Mouse (Mus musculus) liver, adult 2 months (tissue): ENCODE data around the gene Ccn5. TPM values are rescaled to one million over a fixed set of nuclear protein-coding genes. Genes with fewer than 3 reads are reported as not detected.

Experiments used
- DNase-seq: peaks from one replicate; pipeline ENCODE4 v3.0.0-alpha.2; 2011; ENCODE audit warnings: low read depth, low spot score; ENCODE audit errors: extremely low read depth
- H3K27ac ChIP-seq: fragments of 200-500 bp; replicated peaks from 2 replicates; pipeline ENCODE4 v1.5.1; 2012; ENCODE audit warnings: low read depth, mild to moderate bottlenecking, control low read depth, inconsistent platforms, low read length; ENCODE audit not compliant: insufficient read depth
- H3K27me3 ChIP-seq: fragments of 200-500 bp; 2 replicates; pipeline ENCODE4 v1.6.1; 2012; ENCODE audit warnings: mild to moderate bottlenecking, moderate library complexity, low read length, inconsistent platforms; ENCODE audit not compliant: control insufficient read depth, insufficient read depth
- H3K36me3 ChIP-seq: fragments of 200-500 bp; 2 replicates; pipeline ENCODE4 v1.6.1; 2012; ENCODE audit warnings: low read length, inconsistent platforms; ENCODE audit not compliant: control insufficient read depth, insufficient read depth
- H3K4me1 ChIP-seq: fragments of 200-500 bp; 2 replicates; pipeline ENCODE4 v1.6.1; 2011; ENCODE audit warnings: low read length; ENCODE audit not compliant: control insufficient read depth, insufficient read depth
- H3K4me3 ChIP-seq: fragments of 200-500 bp; 2 replicates; pipeline ENCODE4 v1.5.1; 2011; ENCODE audit warnings: low read depth, mild to moderate bottlenecking, control low read depth, low read length, moderate library complexity; ENCODE audit not compliant: insufficient read depth
- H3K79me2 ChIP-seq: fragments of 200-500 bp; 2 replicates; pipeline ENCODE4 v1.6.1; 2012; ENCODE audit warnings: inconsistent platforms, mild to moderate bottlenecking, low read length, moderate library complexity; ENCODE audit not compliant: control insufficient read depth, insufficient read depth
- H3K9ac ChIP-seq: fragments of 200-500 bp; 2 replicates; pipeline ENCODE4 v1.6.1; 2012; ENCODE audit warnings: low read depth, mild to moderate bottlenecking, control low read depth, inconsistent platforms, low read length
- CTCF ChIP-seq: fragments of 200-500 bp; IDR thresholded peaks from 2 replicates; pipeline ENCODE4 v1.5.1; 2011; ENCODE audit warnings: low read depth, low read length, control low read depth
- POLR2A ChIP-seq: fragments of 200-500 bp; IDR thresholded peaks from 2 replicates; pipeline ENCODE4 v1.6.1; 2011; ENCODE audit warnings: low read length, control low read depth; ENCODE audit not compliant: insufficient read depth; ENCODE audit errors: extremely low read depth
- WGBS: fragments of 180-500 bp; shearing (Covaris S2); methylation state at CpG from one replicate; pipeline ENCODE4 v1.1.7; 2018; 5-methylcytosine and 5-hydroxymethylcytosine counted together
- polyA plus RNA-seq: library from polyadenylated mRNA; depleted of rRNA; stranded (reverse); fragments of >200 nt; gene quantifications from 2 replicates; pipeline ENCODE4 v1.2.3, GENCODE M21; 2012
- total RNA-seq: library from RNA; depleted of rRNA; stranded (reverse); fragments of >200 nt; gene quantifications from 2 replicates; pipeline ENCODE4 v1.2.3, GENCODE M21; 2014

Ccn5 gene
- total and polyA plus RNA-seq, 2 experiments = 0.09 to 0.23 TPM

GRCm38 (mm10) chr2:163869783-163870182, 49.1 kb downstream of the Ccn5 start:
- H3K9ac ChIP-seq = no peak overlapping the region
- 86% methylated on average over 5 of the region's 5 CpGs for WGBS
- H3K27ac ChIP-seq = no peak overlapping the region
- no peaks in the 10 kb centered on the region for H3K4me1 ChIP-seq
- no peaks in the 10 kb centered on the region for H3K27me3 ChIP-seq
- no peaks in the 10 kb centered on the region for H3K36me3 ChIP-seq
- H3K79me2 ChIP-seq = no peaks in the 10 kb centered on the region
- no peak overlapping the region for H3K4me3 ChIP-seq
- no peak for DNase-seq
- TF ChIP-seq CTCF (no peak), POLR2A (no peak)

- no peaks in the 10 kb centered on the region for H3K4me1 ChIP-seq
- no peak overlapping the region for H3K9ac ChIP-seq
- no peak for TF ChIP-seq CTCF
- no peak overlapping the region for H3K27ac ChIP-seq
- no peaks in the 10 kb centered on the region for H3K36me3 ChIP-seq
- whole genome bisulfite sequencing = 96% methylated on average over 4 of the region's 4 CpGs
- no peaks in the 10 kb centered on the region for H3K27me3 ChIP-seq
- no peak overlapping the region for H3K4me3 ChIP-seq
- H3K79me2 ChIP-seq = no peaks in the 10 kb centered on the region
- no peak for DNase-seq
These were observed 50.6 kb downstream of the Ccn5 start for GRCm38 (mm10) chr2:163871266-163871665.

- Histone ChIP-seq H3K36me3 (no peaks in the 10 kb centered on the region), H3K79me2 (no peaks in the 10 kb centered on the region), H3K4me3 (no peak overlapping the region), H3K4me1 (no peaks in the 10 kb centered on the region), H3K9ac (no peak overlapping the region), H3K27ac (no peak overlapping the region), H3K27me3 (no peaks in the 10 kb centered on the region)
- no peak for DNase-seq
- 52% methylated on average over 3 of the region's 3 CpGs for WGBS
- no peak for TF ChIP-seq CTCF
These were observed 51.2 kb downstream of the Ccn5 start for GRCm38 (mm10) chr2:163871906-163872305.

GRCm38 (mm10) chr2:163874877-163875276, 54.2 kb downstream of the Ccn5 start:
- TF ChIP-seq CTCF (no peak), POLR2A (no peak)
- H3K4me3 ChIP-seq = no peak overlapping the region
- H3K4me1 ChIP-seq = no peaks in the 10 kb centered on the region
- no peaks in the 10 kb centered on the region for H3K79me2 ChIP-seq
- no peak for DNase-seq
- H3K36me3 ChIP-seq = no peaks in the 10 kb centered on the region
- WGBS = 76% methylated on average over 5 of the region's 5 CpGs
- no peak overlapping the region for H3K9ac ChIP-seq
- no peak overlapping the region for H3K27ac ChIP-seq
- H3K27me3 ChIP-seq = no peaks in the 10 kb centered on the region

- no peak overlapping the region for H3K27ac ChIP-seq
- DNase-seq = no peak
- 87% methylated on average over 7 of the region's 7 CpGs for WGBS
- no peaks in the 10 kb centered on the region for H3K4me1 ChIP-seq
- no peak overlapping the region for H3K9ac ChIP-seq
- TF ChIP-seq CTCF (no peak), POLR2A (no peak)
- H3K4me3 ChIP-seq = no peak overlapping the region
- no peaks in the 10 kb centered on the region for H3K36me3 ChIP-seq
- no peaks in the 10 kb centered on the region for H3K79me2 ChIP-seq
- H3K27me3 ChIP-seq = no peaks in the 10 kb centered on the region
These were observed 54.8 kb downstream of the Ccn5 start for GRCm38 (mm10) chr2:163875484-163875883.

- WGBS = 83% methylated on average over 14 of the region's 14 CpGs
- H3K4me1 ChIP-seq = no peaks in the 10 kb centered on the region
- no peaks in the 10 kb centered on the region for H3K79me2 ChIP-seq
- H3K9ac ChIP-seq = no peak overlapping the region
- TF ChIP-seq POLR2A (no peak), CTCF (no peak)
- no peak overlapping the region for H3K27ac ChIP-seq
- no peaks in the 10 kb centered on the region for H3K27me3 ChIP-seq
- H3K4me3 ChIP-seq = no peak overlapping the region
- H3K36me3 ChIP-seq = no peaks in the 10 kb centered on the region
- DNase-seq = no peak
These were observed 56.3 kb downstream of the Ccn5 start for GRCm38 (mm10) chr2:163876830-163877498.
